Mouse (Mus musculus) erythroid progenitor cell, adult 5-6 weeks (primary cell): Measurements from ENCODE around the gene Kat2a. TPM values are rescaled to one million over a fixed set of nuclear protein-coding genes. Genes with fewer than 3 reads are reported as not detected.
A peak's percentile ranks its signal among the peaks of the same experiment; 100 is the strongest.

Experiments used
- ATAC-seq: replicated peaks from 2 replicates; pipeline ENCODE4 v1.8.0; 2016; ENCODE audit warnings: moderate number of reproducible peaks, mild to moderate bottlenecking, moderate TSS enrichment, inconsistent platforms; ENCODE audit not compliant: poor library complexity, low FRiP score, severe bottlenecking
- total RNA-seq, 2 experiments: library from RNA; stranded (forward) in 1 of 2; stranded (reverse) in 1 of 2; fragments of 150-400 nt in 1 of 2; fragments of 186-747, 209-891 nt in 1 of 2; gene quantifications; 2 replicates each; pipeline versions ENCODE4 v1.2.3 to v1.2.4; 2015 to 2017; ENCODE audit warnings: low replicate concordance in 2 of 2

The Kat2a gene
- total RNA-seq, 2 experiments from 2014 or later = 1.9 to 2.5 TPM

GRCm38 (mm10) chr11:100736746-100737080 lies 24.4 kb upstream of the Kat2a start:
- ATAC-seq = no peak

DNA sequence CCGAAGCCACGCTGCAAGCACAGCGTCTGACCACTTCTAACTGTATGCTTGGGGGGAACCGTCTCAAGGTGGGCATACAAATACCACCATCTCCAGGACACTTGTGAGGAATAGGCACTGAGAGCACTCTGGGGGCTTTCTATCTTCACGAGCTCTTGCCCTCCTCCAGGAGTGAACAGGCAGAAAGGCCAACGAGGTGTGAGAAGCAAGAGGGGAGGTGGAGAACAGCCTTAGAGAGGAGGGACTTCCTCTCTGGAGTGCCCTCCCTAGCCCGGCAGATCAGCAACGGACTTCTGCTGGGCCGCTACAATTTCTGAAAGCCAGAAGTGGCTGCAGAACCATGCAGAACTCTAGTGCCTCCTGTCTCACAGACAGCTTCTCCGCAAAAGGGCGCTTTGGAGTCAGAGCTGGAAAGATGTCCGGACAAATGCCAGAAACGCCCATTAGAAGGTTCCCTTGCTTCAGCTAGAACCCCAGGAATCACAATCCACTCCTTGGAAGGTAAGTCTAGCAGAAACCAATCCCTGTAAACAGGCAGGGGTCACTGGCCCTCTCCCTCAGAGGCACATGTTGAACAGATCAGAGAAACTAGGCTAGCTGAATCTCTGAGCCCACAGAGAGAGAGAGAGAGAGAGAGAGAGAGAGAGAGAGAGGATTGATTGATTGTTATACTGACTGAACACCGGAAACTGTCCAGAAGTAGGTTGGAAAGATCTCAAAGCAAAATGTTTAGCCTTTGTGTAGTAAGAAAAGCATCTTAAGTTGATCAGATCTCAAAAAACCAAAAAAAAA lies 23.9 kb upstream of the Kat2a start:
- peak; percentile 18; the same call in 1 of the 2 replicates for ATAC-seq

GRCm38 (mm10) chr11:100735134-100735865 lies 23.0 kb upstream of the Kat2a start:
- no peak for ATAC-seq

DNA sequence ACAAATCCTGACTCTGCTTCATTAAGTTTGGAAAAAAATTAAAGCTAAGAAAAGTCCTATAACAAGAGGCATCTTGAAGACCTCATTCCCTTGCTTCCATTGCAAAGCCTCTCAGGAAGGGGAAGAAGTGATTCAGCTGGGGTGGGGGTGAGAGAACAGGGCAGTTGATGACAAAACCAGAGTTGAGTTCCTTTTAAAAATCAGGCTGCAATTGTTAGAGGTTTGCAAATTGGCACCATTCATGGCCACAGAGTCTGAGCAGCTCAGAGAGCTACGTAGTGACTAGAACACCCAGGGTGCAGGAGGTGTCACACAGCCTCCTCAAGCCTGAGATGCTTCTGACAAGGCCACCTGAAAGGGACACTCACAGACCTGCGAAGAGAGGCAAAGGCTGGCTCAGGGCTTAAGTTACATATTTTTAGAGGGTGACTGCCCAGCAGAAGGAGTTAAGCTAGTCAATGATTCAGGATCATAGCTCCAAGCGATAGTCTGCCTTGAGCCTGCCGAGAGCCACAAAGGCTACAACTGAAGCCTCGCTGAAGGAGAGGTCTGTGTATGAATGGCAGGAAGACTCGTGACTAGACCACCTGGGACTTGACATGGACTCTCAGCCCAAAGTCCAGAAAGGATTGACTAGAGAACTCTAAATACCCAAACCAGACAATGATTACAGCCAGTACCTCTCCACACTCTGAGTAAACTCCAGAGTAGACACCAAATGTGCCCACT lies 18.4 kb upstream of the Kat2a start:
- no peak for ATAC-seq

DNA sequence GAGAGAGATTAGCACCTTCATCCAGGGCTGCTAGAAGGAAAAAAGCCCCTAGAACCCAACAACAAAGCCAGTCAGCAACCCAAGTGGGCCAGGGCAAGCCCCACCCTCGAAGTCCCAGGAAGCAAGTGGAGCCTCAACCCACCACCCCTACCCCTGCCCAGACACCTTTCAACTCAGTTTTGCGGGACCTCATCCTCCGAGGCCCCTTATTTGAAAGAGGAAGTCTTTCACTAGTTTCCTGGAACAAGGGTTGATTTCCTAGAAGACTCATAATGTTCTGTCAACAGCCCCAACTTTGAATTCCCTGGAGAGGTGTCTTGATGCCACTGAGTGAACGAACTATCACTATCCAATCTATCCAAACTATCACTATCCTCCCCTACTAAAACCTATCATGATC lies 17.7 kb upstream of the Kat2a start:
- ATAC-seq = no peak

DNA sequence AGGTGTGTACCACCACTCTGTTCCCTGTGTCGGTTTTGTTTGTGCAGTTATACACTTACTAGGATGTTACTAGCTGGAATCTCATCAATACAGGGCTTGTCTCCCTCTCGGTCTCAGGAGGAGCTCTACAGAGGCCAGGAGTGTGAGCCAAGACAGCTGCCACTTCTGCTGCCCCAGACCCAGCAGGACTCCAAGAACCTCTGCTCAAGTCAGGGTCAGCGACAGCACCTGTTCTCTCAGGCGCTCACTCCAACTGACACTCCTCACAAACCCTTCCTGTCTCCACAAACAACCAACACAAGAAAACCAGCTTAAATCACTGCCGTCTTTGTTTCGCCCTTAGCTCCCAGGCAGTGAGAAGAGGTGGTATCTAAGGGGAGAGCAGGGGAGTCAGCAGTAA lies 16.3 kb upstream of the Kat2a start:
- no peak for ATAC-seq

DNA sequence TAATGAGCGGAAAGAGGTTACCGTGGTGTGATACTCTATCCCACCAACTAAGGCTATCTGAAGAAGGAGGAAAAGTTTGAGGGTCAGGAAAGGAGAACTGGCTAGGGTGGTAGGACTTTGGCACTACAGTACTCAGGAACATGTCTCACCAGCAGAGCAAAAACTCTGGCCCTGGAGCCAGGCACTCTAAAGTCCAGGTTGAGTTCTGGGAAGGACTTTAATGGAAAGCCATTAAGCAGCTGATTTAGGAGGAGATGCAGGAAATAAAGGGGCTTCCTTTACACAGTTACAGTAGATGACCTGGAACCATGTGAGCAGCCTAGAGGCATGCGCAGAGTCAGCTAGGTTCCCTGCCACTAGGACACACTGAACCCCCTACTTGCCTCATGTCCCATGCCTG lies 14.9 kb upstream of the Kat2a start:
- ATAC-seq = no peak

GRCm38 (mm10) chr11:100724919-100725512 lies 12.8 kb upstream of the Kat2a start:
- no peak for ATAC-seq

DNA sequence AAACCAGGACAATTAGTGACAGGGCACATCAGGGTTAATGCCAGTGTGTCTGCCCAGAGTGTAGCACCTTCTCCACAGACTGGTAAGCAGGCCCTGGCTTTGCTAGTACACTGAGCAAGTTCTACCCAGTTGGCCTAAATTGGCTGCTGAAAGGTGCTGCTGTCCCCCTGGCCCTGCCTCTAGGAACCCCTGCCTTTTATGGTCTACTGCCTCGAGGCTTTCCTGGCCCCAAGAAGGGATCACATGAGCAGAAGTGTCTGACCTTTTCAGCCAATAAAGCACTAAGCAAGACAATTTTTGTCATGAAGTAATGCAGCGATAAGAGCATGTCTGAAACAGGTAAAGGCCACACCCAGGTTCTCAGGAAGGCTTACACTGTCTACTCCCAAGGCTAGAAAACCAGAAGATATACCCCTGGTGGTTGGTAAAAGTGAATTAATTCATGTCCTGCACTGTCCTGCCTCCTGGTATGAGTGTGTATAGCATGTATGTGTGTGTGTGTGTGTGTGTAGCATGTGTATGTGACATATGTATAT lies 10.3 kb upstream of the Kat2a start:
- ATAC-seq = peak; percentile 38

- ATAC-seq = peak; percentile 46
These were observed 9.7 kb upstream of the Kat2a start for GRCm38 (mm10) chr11:100721776-100722492.

DNA sequence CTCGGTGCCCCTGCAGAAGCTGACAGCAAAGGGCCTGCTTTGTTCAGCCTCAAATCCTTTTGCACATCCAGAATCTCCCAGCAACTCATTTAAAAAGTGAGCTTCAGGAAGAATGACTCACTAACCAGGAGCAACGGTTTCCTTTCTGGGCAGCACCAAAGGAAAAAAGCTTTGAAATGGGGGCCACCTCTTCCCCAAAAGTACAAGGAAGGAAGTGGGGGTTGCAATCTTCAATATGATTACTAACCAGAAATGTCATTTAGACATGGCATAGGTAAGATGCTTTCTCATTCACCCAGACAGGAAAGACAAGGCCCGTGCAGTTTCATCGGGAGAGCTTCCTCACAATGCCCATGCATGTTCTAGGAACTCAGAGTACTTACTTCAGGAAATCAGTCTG lies 9.0 kb upstream of the Kat2a start:
- ATAC-seq = no peak

- no peak for ATAC-seq
These were observed 8.1 kb upstream of the Kat2a start for GRCm38 (mm10) chr11:100720345-100720744.

DNA sequence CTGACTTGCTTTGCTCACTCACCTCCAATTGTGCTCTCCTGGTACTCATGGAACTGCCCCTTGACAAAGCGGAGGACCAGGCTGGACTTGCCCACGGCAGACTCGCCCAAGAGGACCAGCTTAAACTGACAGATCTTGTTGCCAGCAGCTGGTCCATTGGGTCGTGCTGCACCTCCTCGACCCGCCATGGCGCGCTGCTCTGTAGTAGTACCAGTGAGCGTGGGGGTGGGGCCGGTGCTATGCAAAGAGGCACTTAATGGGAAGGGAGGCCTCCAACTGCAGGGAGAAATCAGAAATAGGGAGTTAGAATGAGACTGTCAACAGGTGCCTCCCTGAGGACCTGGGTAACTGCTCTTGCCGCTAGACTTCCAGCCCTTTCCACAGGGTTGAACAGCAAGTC lies 7.6 kb upstream of the Kat2a start:
- no peak for ATAC-seq

DNA sequence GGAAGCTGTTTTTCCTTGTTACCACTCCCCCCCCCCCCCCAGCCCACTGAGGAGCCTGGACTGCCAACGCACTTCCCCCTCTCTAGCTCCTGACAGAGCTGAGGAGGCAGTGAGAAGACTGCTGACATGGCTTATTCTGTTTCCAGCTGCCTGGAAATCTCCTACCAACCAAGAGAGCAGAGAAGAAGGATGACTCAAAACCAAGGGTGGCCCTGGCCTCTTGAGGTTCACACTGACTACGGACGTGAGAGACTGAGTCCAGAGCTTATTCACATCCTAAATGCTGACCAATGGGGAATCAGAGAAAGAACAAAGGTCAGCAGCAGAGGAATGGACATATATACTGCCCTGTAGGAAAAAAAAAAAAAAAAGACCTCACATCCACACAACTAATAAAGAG lies 7.0 kb upstream of the Kat2a start:
- ATAC-seq = no peak

DNA sequence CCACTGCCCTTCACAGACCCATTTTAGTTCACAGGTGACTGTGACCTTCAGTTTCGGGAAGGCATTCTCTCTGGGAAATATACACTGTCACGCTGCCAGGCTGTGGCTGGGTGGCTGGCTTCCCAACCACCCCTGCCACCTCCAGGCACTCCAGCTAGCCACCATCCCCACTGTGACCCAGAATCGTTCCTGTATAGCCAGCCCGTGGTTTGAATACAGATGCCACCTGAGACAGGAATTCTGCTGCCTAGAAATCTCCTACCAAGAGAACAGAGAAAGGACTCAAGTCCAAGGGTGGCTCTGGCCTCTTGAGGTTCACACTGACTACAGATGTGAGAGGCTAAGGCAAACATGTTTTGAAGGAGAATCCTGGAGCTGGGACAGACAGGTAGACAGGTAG lies 6.6 kb upstream of the Kat2a start:
- no peak for ATAC-seq

DNA sequence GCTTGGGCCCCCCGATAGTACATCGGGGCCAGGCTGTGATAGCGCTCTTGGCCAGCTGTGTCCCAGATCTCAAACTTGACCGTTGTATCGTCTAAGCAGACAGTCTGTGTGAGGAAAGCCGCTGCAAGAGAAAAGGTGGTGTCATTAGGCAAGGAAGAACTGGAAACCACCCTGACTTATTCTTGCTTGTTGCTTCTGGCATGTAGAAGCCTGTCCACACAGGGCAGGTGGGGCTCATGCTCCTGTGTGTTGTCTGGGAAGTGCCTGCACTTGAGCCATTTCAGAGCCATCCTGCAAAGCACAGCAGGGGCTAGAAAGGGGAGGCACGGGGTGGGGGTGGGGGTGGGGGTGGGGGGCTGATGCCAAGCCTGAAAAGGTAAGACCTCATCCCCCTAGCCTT lies 6.2 kb upstream of the Kat2a start:
- no peak for ATAC-seq

- no peak for ATAC-seq
These were observed 4.4 kb upstream of the Kat2a start for GRCm38 (mm10) chr11:100716649-100717048.

GRCm38 (mm10) chr11:100714948-100715347 lies 2.7 kb upstream of the Kat2a start:
- no peak for ATAC-seq

DNA sequence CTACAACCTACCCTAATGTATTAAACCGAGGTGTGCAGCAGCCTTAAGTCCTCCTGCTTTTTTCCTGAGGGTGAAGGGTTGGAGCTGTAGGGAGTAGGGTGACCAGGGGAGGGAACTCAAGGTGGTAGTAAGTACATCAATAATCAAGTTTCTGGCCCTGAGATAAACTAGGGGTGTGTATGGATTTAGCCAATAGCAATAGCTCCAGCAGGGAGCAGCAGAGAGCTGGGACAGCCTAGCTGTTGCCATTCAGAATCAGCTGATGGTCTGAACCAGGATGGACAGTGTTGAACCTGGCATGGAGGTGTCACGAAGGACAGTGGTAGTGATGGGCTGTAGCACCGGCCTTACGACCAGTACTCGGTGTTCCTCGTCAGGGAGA lies 2.3 kb upstream of the Kat2a start:
- ATAC-seq = peak; percentile 81
